Mouse (Mus musculus): ENCODE measurements around the gene Wrb. TPM values are rescaled to one million over a fixed set of nuclear protein-coding genes. Genes with fewer than 3 reads are reported as not detected.
"Not testable (repeated sequence)": the region's sequence is repeated elsewhere in the genome, so short reads cannot be mapped to it uniquely, and the experiment has no call there.

Gene Wrb
- 163 and 175 TPM in 2 replicates for polyA plus RNA-seq (2015; fragmentation: Nextera tagmentation; extraction: Ambion mirVana)

DNA sequence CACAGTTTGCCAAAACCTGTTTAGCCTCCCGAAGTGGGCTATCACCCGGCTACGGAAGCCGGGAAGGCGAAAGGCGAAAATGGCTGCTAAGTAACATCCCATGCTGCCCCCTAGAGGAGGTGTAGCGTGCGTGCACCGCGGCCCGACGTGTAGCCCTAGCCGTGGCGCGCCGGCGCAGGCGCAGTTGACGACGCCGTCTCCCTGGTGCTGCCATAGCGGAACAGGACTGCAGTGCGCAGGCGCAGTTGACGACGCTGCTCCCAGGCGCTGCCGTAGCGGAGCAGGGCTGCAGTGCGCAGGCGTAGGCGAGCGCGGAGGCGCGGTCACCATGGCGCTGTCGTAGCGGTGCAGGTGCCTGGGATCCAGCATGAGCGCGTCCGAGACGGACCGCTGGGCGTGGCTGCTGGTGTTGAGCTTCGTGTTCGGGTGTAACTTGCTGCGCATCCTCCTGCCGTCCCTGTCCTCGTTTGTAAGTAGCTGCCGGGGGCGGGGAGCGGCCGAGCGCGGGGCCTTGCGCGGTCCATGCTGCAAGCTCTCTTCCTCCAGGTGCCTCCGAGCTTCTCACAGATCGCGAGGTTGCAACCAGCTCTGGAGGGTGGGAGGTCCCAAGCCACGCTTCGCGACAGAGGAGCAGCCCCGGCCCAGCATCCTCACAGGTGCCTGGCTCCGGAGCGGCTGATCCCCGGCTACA lies at the start of gene Wrb:
Wrb (plus strand) TSS at position 298 of the 691 bp plus-strand sequence.
- H3K36me3 ChIP-seq, result no peaks in the 10 kb centered on the region

DNA sequence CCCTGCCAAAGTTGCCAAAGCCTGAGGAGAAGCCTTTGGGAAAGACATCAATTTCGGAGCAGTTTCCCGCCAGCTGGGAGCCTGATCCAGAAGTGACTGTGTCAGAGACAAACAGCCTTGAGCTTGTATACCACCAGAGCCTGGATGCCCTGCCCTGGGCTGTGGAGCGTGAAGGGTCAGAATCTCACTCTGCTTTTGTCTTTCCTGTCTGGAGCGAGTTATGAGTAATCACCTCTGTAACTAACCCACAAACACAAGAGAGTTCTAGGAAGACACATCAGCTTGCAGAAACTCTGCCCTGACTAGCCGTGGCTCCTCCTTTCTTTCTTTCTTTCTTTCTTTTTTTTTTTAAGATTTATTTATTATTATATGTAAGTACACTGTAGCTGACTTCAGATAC lies 49.2 kb upstream of the Wrb start:
- Histone ChIP-seq H3K27me3 (no peaks in the 10 kb centered on the region), H3K4me1 (no peaks in the 10 kb centered on the region), H3K27ac (replicated peaks) (no peak overlapping the region), H3K4me3 (no peak overlapping the region), H3K4me2 (replicated peaks) (no peak overlapping the region), H3K9me3 (no peaks in the 10 kb centered on the region), H3K9ac (replicated peaks) (no peak overlapping the region), H3K36me3 (no peaks in the 10 kb centered on the region)
- no peak for ATAC-seq (replicated peaks)
- 87% methylated on average over 5 of the region's 5 CpGs for WGBS

More for the DNA sequence above, at the start of gene Wrb:
- peak within 1 kb of the TSS; percentile 80 for H3K27ac ChIP-seq (replicated peaks)
- H3K4me1 ChIP-seq, result peaks cover 30% of the 10 kb centered on the region
- H3K4me3 ChIP-seq, result peak within 1 kb of the TSS; percentile 97
- H3K9me3 ChIP-seq, result no peaks in the 10 kb centered on the region
- under 1% methylated on average over 68 of the region's 68 CpGs for WGBS
- H3K4me2 ChIP-seq (replicated peaks), result peak within 1 kb of the TSS; percentile 75
- no peaks in the 10 kb centered on the region for H3K27me3 ChIP-seq
- peak; percentile 98 for ATAC-seq (replicated peaks)
- H3K9ac ChIP-seq (replicated peaks), result peak within 1 kb of the TSS; percentile 81

DNA sequence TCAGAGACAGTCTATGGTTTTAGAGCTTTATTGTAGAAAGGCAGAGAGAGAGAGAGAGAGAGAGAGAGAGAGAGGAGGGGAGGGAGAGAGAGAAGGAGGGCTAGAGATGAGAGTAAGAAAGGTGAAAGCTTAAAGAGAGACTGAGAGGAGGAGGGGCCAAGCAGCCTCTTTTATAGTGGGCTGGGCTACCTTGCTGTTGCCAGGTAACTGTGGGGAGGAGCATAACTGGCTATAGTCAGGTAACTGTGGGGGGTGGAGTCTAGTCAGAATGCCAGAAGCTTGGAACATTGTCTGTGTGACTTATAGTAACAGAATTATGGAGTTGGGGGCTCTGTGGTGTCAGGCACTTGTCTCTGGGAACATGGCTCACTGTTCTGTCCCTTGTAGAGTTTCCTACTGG lies 47.4 kb upstream of the Wrb start:
- ATAC-seq (replicated peaks); H3K4me2 ChIP-seq (replicated peaks); H3K4me1 ChIP-seq; H3K27me3 ChIP-seq; H3K27ac ChIP-seq (replicated peaks); H3K9ac ChIP-seq (replicated peaks); H3K36me3 ChIP-seq; H3K4me3 ChIP-seq; H3K9me3 ChIP-seq: not testable (repeated sequence)

DNA sequence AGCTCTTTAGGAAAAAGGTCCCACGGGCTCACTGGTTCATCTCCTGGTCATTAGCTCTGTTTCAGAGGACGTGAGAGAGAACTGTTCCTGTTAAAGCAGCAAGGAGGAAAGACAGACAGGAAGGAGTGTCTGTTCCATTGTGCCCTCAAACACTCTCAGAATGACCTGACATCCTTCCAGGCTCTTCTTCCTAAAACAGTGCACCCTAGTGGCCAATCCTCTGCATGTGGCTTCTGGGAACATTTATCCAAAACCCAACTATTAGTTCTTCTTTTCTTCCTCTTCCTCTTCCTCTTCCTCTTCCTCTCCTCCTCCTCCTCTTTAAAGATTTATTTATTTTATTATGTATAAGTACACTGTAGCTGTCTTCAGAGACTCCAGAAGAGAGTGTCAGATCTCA lies 42.2 kb upstream of the Wrb start:
- WGBS, result 43% methylated on average over 2 of the region's 2 CpGs
- ATAC-seq (replicated peaks), result no peak
- Histone ChIP-seq H3K9ac (replicated peaks) (no peak overlapping the region), H3K4me3 (no peak overlapping the region), H3K4me1 (no peaks in the 10 kb centered on the region), H3K27ac (replicated peaks) (no peak overlapping the region), H3K36me3 (no peaks in the 10 kb centered on the region), H3K27me3 (no peaks in the 10 kb centered on the region), H3K4me2 (replicated peaks) (no peak overlapping the region), H3K9me3 (no peaks in the 10 kb centered on the region)

DNA sequence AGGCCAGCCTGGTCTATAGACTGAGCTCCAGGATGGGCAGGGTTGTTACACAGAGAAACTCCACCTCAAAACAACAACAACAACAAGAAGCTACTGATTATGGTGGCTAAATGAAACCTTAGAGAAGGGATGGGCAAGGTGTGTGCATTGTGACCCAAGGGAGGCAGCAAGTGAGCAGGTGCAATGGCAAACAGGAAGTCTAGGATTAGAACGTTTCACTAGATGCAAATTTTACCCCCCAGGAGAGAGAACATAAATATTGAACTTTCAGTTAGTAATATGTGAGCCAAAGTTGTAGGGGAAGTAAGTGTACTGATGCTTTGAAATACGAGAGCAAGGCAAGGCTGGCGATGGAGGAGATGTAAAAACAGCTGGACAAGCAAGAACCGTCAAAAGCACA lies 35.5 kb upstream of the Wrb start:
- H3K27ac ChIP-seq (replicated peaks), result no peak overlapping the region
- H3K4me3 ChIP-seq, result no peak overlapping the region
- no peaks in the 10 kb centered on the region for H3K27me3 ChIP-seq
- no peak for ATAC-seq (replicated peaks)
- no peaks in the 10 kb centered on the region for H3K36me3 ChIP-seq
- no peak overlapping the region for H3K9ac ChIP-seq (replicated peaks)
- WGBS, result 72% methylated on average over 4 of the region's 4 CpGs
- no peaks in the 10 kb centered on the region for H3K9me3 ChIP-seq
- H3K4me1 ChIP-seq, result no peaks in the 10 kb centered on the region
- no peak overlapping the region for H3K4me2 ChIP-seq (replicated peaks)

DNA sequence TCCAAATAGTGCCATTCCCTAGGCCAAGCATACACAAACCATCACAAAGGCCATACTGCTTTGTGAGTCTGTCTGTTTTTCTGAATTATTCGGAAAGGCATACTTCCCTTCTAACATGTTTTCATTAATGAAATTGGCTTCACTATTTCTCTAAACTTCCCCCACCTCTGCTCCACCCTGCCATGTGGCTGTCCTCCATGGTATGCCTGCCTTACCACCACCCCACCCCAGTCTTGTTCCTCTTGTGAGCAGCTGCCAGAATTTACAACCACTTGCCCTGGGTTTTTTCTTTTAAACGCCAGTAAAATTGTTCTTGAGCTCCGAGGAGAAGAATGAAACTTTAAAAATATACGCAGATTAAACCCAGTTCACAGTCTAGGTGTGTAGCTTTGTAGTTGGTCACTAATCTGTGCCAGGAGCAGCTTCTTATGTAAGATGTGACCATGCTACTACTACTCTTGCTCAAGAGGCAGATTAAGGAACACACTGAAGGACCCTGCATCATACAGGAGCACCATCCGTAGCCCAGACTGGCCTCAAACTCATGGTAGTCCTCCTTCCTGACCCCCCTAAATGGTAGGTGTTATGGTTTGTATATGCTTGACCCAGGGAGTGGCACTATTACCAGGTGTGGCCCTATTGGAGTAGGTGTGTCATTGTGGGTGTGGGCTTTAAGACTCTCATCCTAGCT lies 34.4 kb upstream of the Wrb start:
- Histone ChIP-seq H3K9ac (replicated peaks) (no peak overlapping the region), H3K27me3 (no peaks in the 10 kb centered on the region), H3K9me3 (no peaks in the 10 kb centered on the region), H3K27ac (replicated peaks) (no peak overlapping the region), H3K4me1 (no peaks in the 10 kb centered on the region), H3K4me2 (replicated peaks) (no peak overlapping the region), H3K4me3 (no peak overlapping the region), H3K36me3 (no peaks in the 10 kb centered on the region)
- no peak for ATAC-seq (replicated peaks)
- WGBS, result 91% methylated on average over 5 of the region's 5 CpGs

DNA sequence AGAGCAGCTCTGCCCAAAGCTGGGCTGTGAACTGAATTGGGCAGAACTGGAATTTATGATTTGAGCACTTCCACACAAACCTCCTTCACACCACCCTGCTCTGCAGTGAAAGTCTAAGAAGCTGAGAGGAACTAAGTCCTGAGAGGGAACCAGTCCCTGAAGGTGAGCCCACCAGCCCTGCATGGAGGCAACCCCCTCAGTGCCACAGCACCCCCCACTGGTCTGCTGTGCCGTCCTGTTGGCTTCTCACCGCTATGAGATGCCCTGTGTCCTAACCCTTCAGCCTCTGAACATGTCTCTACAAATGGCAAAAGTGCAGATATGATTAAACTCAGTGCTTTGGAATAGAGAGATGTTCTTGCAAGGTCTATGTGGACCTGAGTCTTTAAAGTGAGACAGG lies 32.4 kb upstream of the Wrb start:
- no peak for ATAC-seq (replicated peaks)
- WGBS, result 63% methylated on average over 2 of the region's 2 CpGs
- Histone ChIP-seq H3K27me3 (no peaks in the 10 kb centered on the region), H3K4me2 (replicated peaks) (no peak overlapping the region), H3K4me3 (no peak overlapping the region), H3K27ac (replicated peaks) (no peak overlapping the region), H3K4me1 (no peaks in the 10 kb centered on the region), H3K36me3 (no peaks in the 10 kb centered on the region; the same call in 1 of the 2 replicates), H3K9ac (replicated peaks) (no peak overlapping the region), H3K9me3 (no peaks in the 10 kb centered on the region)

DNA sequence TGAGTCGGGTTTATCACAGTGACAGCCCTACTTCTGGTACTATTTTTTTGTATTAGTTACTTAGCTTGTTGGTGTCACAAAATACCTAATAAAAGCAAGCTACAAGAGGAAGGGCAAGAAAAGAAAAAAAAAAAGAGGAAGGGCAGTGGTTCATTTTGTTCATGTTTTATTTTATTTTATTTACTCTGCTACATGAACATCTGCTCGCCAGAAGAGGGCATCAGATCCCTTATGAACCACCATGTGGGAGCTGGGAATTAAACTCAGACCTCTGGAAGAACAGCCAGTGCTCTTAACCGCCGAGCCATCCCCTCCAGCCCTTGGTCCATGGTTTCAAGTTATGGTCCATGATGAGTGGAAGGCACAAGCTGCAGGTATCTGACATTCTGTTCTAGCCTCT lies 30.5 kb upstream of the Wrb start:
- no peak overlapping the region for H3K4me2 ChIP-seq (replicated peaks)
- no peaks in the 10 kb centered on the region for H3K4me1 ChIP-seq
- no peak overlapping the region for H3K4me3 ChIP-seq
- no peaks in the 10 kb centered on the region for H3K27me3 ChIP-seq
- 41% methylated on average over 4 of the region's 4 CpGs for WGBS
- H3K9me3 ChIP-seq, result no peaks in the 10 kb centered on the region
- no peak overlapping the region for H3K27ac ChIP-seq (replicated peaks)
- H3K36me3 ChIP-seq, result peaks cover 14% of the 10 kb centered on the region
- ATAC-seq (replicated peaks), result no peak
- no peak overlapping the region for H3K9ac ChIP-seq (replicated peaks)

DNA sequence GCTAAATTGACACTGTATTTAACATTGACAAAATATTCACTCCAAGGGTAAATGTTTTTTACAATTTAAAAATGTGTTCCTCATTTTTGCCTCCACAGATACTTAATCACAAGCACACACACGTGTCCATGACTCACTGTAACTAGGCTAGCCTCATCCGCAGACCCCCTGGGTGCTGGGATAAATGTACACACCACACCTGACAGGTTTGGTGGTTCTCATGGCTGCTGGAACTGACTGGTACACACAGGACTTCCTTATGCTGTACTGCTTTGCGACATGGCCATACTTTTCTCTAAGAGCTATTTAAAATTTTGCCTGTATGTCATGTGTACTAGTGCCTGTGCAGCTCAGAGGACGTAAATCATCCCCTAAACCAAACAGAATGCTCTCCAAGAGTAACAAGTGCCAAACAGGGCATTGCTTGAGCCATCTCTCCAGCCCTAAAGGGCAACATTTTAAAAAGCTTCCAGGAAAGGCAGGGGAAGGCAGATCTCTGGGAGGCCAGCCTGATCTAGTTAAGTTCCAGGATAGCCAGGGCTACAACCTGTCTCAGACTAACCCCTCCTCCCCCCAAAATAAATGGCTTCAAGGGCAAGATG lies 25.1 kb upstream of the Wrb start:
- WGBS, result 79% methylated on average over 4 of the region's 4 CpGs
- Histone ChIP-seq H3K27me3 (no peaks in the 10 kb centered on the region), H3K36me3 (peaks cover 59% of the 10 kb centered on the region)

DNA sequence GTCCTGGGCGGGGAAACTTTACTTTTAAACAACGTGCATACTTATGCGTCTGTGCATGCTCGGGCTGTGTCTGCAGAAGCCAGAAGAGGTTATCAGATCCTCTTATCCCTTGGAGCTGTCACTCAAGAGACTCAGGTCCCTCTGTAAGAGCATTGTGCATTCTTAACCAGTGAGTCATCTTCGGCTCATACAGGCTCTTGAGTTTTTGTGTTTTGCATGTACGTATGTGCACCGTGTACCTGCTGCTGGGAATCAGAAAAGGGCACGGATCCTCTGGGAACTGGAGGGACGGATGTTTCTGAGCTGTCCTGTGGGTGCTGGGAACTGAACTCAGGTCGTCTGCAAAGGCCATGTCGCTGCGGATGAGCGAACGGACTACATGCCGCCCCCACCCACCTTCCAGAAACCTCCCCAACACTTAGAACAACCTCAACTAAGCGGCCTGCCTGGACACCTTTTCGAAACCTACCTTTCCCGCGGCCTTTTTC lies 18.5 kb upstream of the Wrb start:
- Histone ChIP-seq H3K9me3 (no peaks in the 10 kb centered on the region), H3K9ac (replicated peaks) (peak overlapping the region; percentile 86), H3K4me2 (replicated peaks) (peak overlapping the region; percentile 58), H3K27me3 (no peaks in the 10 kb centered on the region), H3K36me3 (peaks cover 36% of the 10 kb centered on the region), H3K27ac (replicated peaks) (peak overlapping the region; percentile 99), H3K4me1 (peaks cover 38% of the 10 kb centered on the region), H3K4me3 (peak overlapping the region; percentile 96)
- no peak for ATAC-seq (replicated peaks)
- 5% methylated on average over 19 of the region's 19 CpGs for WGBS

More for the DNA sequence above, 25.1 kb upstream of the Wrb start:
- H3K4me3 ChIP-seq, result no peak overlapping the region
- ATAC-seq (replicated peaks), result no peak
- no peak overlapping the region for H3K9ac ChIP-seq (replicated peaks)
- H3K4me2 ChIP-seq (replicated peaks), result no peak overlapping the region
- H3K9me3 ChIP-seq, result no peaks in the 10 kb centered on the region
- peaks cover 15% of the 10 kb centered on the region for H3K4me1 ChIP-seq
- H3K27ac ChIP-seq (replicated peaks), result no peak overlapping the region

DNA sequence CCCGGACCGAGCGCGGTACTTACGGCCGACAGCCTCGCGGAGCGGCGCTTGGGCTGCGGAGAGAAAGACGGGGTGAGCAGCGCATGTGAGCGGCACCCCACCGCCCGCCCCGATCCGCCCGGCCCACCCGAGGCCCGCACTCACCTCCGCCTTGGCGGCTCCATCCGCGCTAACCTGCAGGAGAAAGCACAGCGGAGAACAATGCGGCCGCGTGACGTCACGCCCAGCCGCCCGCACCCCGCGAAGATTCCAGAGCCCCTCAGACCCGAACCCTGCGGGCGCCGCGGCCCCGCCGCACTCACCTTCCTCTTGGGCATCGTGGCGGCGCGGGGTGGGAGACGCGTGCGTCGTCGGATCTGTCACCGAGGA lies 17.9 kb upstream of the Wrb start:
- Histone ChIP-seq H3K4me2 (replicated peaks) (peak overlapping the region; percentile 58), H3K9ac (replicated peaks) (peak overlapping the region; percentile 86), H3K9me3 (no peaks in the 10 kb centered on the region), H3K36me3 (peaks cover 33% of the 10 kb centered on the region), H3K4me3 (peak overlapping the region; percentile 96), H3K4me1 (peaks cover 38% of the 10 kb centered on the region), H3K27me3 (no peaks in the 10 kb centered on the region), H3K27ac (replicated peaks) (peak overlapping the region; percentile 99)
- ATAC-seq (replicated peaks), result peak; percentile 78
- under 1% methylated on average over 50 of the region's 52 CpGs for WGBS

DNA sequence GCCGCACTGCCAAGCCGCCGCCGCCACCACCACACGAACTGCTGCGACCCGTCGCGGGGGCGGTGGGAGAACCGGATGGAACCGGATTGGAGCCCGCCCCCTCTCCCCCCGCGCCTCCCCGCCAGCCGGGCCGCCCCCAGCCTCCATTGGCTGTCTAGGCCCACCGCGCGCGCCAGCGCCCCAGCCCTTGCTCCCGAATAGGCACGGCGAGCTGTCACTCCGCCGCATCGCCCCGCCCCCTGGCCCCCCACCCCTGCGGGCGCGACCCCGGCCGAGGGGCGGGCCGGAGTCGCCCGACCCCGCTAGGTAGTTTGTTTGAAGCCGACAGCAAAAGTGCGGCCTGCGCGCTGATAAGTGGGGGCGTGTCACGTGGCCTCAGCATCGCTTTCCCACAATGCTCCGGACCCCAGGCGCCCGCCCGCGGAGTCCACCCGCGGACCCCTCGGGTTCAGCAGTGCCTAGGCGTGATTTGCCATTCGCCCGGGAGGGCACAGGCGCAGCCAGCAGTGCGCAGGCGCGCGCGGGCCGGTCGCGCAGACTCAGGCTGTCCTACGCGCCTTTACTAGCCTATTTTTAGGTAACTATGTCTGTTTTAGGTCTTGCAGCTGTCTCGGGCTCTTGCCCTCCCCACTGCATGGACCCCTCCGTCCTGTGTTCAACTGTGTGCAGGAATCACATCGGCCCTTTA lies 17.4 kb upstream of the Wrb start, which contains the start of gene Hmgn1:
Hmgn1 (minus strand) TSS at position 73 of the 688 bp plus-strand sequence.
- no peaks in the 10 kb centered on the region for H3K9me3 ChIP-seq
- peak; percentile 98 for ATAC-seq (replicated peaks)
- peak within 1 kb of the TSS; percentile 96 for H3K4me3 ChIP-seq
- H3K4me1 ChIP-seq, result peaks cover 38% of the 10 kb centered on the region
- H3K4me2 ChIP-seq (replicated peaks), result peak within 1 kb of the TSS; percentile 58
- H3K27me3 ChIP-seq, result no peaks in the 10 kb centered on the region
- WGBS, result under 1% methylated on average over 49 of the region's 72 CpGs
- H3K36me3 ChIP-seq, result peaks cover 28% of the 10 kb centered on the region
- H3K9ac ChIP-seq (replicated peaks), result peak within 1 kb of the TSS; percentile 86
- peak within 1 kb of the TSS; percentile 99 for H3K27ac ChIP-seq (replicated peaks)

Measured in forebrain, embryonic 15.5 days (tissue).